Mouse (Mus musculus) mouse trophoblast stem cell (cell line): ENCODE results near the gene Stim1.
"Not testable (repeated sequence)": the region's sequence is repeated elsewhere in the genome, so short reads cannot be mapped to it uniquely, and the experiment has no call there.

ENCODE experiments used
- in situ Hi-C, 2 experiments: fragments of 300-500 bp; cut with MseI, MboI; formaldehyde crosslinking; loops; 2 replicates in 1 of 2; 3 replicates in 1 of 2; pipeline ENCODE4 v1.15.1; 2025

The Stim1 gene

DNA sequence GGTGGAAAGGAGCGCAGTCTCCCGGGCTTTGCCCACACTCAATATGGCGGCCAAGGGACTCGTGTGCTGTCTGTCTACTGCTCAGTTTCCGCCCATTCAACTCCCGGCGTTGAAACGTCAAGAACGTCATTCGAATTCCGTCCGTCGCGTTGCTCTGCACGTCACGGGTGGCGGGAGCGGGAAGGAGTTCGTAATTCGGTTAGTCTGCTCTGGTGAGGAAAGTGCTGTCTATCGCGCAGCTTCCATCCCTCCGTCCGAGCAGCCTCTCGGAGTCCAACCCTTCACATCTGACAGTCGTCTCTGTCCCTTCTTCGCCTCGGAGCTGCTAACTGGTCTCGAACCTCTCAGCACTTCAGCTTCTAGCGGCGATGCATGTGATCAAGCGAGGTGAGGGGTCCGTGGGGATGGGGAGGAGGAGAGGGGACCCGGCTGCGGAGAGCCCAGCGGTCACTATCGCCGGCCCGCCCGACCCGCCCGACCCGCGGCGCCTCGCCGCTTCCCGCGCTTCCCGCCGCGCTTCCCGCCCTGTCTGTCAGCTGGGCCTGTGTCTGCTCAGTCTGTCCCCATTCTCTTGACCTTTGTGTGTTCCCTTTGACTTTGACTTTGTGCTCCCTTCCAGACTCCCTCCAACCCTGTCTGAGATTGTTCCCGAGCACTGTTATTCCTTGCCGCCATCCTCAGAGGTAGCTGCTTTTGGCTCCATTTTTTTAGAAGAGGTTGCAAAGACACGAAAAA is 174.2 kb downstream of the Stim1 start, which contains the start of gene Rrm1:
Rrm1 (plus strand) TSS at position 39 of the 735 bp plus-strand sequence.
- in situ Hi-C loops: no loop called here

DNA sequence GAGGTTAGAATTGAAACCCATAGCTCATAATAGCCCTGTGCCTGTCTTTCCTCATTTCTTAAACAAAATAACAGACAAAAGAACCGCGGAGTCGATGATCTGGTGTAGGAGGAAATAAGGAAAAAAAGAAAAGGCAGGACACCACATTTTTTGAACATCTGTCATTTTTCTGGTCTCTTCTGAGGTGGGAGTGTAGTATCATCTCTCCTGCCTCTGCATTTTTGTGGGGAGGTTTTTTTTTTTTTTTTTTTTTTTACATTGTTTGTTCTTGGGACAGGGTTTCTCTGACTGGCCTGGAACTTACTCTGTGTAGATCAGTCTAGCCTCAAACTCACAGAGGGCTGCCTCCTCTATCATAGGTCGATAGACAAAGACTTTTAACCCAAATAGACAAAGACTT is 174.8 kb downstream of the Stim1 start:
- in situ Hi-C loops: no loop called here

DNA sequence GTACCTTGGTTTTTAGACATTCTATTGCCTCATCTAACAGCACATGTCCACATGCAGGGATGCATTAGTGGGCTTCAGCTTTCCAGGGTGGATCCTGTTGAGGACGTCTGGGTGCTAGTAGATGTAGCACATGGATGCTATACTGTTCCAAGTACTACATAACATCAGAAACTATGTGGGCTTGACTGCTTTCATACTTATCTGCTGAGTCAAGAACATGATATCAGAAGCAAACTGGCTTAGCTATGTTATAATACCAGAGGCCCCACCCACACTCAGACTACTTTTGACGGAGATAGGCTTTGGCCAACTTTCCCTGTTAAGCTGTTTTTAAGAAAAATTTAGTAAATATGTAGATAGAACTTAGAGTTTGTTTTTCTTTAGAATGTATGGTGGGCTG is 176.7 kb downstream of the Stim1 start:
- in situ Hi-C loops: no loop called here

DNA sequence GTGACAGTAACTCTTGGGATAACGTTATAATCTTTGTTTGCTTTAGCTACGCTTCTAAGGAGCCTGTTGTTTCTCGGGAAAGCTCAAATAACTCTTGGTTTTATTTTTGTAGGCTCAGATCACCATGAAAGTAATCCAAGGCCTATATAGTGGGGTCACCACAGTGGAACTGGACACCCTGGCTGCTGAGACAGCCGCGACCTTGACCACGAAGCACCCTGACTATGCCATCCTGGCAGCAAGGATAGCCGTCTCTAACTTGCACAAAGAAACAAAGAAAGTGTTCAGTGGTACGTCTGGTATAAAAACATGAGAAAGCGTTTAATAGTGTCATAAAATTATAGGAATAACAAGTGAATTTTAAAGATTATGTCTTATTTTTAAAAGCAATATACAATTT is 178.8 kb downstream of the Stim1 start:
- in situ Hi-C loops: no loop called here

DNA sequence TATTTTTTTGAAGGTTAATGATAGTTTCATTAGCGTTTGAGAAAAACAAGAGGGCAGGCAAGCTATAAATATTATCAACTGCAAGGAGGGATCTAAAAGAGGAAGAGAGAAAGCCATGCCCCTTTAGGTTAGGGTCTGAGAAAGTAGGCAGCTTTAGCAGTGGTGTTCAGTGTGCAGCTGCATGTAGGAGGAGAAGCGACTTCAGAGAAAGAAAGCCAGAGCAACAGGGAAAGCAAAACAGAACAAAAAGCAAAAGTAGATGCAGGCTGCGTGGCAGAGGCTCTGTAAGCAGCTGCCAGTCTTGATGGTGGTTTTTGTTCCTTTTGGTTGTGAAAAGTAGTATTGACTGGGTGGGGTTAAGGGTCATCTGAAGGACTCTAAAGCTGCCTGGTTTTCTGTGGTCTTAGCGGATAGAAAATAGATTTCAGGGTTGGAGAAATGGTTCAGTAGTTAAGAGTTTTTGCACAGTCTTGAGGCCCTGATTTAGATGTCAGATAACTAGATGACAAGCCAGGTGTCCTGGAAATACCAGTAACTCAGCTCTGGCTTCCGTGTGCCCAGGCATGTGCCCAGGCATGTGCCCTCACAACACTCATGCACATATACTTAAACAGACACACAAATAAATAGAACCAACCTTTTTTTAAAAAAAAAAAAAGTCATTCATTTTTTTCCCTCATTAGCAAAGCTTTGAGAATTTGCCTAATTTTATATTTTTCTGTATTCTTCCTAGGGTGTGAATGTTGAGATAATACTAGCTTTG is 191.2 kb downstream of the Stim1 start:
- in situ Hi-C loops: no loop called here

DNA sequence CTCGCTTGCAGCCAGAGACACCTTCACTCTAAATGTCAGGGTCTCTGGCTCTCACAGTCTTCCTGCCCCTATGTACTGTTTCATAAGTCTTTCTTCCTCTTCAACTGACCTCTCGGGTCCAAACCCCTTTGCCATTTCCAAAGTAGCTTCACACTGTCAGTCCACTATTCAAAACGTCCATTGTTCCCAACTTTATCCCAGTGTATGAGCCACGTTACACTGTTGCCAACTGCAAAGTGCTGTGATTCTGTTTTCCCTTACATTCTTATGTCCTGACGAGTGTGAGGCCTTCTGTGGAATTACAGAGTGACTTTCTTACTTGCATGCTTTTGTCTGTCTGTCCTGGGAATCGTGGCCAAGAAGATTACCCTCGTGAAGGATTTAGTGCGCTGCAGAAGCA is 200.0 kb downstream of the Stim1 start:
- in situ Hi-C loops: no loop called here

DNA sequence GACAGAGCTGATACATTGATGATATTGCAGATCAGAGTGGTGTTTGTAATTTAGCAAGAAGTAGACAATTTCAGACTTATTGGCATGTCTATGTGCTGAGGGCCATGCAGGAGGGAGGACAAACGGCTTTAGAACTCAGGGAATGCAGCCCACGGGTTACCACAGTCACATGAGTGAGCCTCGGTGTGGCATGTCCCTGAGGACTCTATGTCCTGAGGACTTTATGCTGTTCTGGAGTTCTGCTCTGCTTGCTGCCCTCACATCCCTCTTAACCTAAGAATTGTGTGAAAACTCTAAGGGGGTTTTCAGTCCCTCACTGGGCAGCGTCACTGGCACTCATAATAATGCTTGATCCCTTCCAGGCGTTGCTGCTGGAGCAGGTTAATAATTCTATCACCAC is 205.1 kb downstream of the Stim1 start:
- in situ Hi-C loops: no loop called here

DNA sequence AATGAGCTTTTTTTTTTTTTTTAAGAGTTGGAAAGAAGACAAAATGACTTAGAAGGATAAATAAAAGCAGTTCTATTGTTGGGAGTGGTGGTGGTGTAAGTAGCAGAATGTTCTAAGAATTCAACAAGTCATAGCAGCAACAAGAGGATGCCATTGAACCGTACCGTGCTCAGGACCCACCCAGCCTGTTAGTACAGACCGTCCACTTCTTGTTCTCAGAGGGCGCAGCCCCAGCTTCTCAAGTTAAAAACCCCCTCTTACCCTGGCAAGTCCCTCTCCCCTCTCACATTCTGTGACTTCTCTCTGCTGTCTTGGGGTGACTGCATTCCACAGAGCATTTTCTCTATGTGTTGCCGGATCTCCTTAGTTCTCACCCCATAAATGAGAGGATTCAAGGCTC is 209.0 kb downstream of the Stim1 start:
- in situ Hi-C loops: no loop called here

DNA sequence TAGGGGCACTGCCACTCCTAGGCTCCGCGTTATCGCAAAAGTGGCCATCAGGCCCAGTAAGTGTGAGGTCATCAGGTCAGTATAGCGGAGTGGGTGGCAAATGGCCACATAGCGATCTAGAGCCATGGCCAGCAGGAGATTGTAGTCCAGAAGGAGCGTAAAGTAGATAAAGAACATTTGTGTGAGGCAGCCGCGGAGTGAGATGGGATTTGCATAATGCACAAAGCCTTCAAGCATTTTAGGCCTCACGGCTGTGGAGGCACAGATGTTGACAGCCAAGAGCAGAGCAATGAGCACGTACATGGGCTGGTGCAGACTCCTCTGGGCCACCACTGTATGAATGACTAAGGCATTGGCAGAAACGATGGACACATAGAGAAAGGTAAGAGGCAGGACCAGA is 209.8 kb downstream of the Stim1 start:
- in situ Hi-C loops: no loop called here

DNA sequence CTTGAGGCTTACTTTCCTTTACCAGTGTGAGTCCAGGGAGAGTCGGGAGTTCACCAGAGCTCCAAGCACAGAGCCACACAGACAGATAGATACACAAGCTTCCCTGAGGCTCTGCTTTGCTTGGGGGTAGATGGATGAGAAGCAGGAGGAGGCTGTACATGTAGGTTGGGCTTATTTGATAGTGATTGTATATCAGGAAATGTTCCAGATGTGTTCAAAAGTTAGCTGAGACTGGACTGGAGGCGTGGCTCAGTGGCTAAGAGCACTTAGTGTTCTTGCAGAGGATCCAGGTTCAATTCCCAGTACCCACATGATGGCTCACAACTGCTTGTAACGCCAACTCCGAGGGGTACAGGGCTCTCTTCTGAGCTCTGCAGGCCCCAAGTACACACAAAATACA is 210.8 kb downstream of the Stim1 start:
- in situ Hi-C loops: no loop called here

DNA sequence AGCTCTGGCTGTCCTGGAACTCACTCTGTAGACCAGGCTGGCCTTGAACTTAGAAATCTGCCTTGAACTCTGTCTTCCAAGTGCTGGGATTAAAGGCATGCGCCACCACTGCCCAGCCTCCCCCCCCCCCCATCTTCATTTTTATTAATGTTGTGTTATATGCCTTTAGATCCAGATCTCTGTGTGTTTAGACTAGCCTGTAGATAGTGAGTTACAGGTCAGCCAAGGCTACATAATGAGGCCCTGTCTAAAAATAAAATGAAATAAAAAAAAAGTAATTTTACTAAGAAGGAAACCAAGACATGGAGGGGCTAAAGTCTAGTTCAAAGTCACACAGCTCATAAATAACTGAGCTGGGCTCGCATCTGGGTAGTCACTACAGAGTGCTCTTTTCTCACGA is 211.3 kb downstream of the Stim1 start:
- in situ Hi-C loops: no loop called here

DNA sequence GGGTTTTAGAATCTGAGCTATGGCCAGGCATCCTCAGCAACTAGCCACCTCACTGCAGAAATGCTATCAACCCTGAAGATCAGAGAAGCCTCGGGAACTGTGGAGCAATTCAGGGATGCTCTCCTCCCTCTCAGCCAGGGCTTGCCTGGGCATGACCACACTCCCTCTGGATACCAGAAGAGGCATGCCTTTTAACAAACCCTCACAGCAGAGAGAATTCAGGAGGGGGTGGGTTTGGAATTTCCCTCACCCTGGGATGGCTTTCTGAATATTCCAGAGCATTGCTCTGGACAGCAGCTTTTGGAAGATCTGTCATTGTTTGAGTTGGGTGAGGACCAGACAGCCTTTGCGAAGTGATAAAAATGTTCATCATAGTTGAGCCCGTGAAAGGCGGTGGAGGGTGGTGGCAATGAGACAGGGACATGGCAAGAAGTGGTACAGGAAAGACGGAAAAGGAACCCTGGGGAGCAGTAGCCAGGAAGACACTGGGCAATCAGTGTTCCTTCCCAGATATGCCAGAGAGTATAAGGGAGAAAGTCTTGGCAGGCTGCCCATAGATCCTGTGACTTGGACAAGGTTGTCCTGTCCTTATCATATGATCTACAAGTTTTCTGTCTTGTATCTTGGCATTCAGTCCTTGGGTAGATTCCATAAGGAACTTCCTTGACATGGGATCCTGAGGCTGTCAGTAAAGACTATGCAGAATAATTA is 211.9 kb downstream of the Stim1 start:
- in situ Hi-C loops: no loop called here

DNA sequence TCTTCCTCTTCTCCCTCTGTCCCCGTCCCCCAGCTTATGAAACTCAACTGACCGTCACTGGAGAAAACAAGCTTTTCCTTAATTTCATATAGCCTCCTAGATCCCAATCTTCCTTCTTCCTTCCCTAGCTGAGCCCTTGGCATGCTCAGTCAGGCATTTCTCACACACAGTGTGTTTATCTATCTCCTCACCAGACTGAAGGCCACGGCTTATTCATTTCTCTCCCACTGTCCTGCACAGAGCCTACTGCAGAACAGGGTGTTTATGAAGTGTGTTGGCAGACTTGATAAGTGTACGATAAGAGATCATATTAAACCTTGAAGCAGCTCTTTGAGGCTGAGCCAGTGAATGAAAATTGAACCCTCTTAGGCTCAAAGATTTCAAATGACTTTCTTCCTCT is 213.2 kb downstream of the Stim1 start:
- in situ Hi-C loops: no loop called here

DNA sequence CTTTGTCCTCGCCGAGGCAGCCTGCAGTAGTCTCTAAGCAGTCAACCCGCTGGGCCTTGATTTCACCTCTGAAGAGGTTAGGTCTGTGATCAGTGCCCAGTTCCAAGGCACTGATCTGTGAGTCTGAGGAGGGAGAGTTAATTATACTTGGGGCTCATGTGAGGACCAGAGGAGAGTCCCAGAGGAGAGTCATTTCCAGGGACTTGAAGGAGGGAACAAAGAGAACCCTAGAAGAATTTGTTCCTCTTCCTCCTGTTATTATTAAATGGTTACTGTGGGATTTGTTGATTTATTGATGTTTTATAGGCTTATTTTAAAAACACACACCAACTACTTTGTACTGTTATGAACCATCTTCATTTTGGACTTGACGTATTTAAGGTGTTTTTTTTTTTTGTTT is 214.0 kb downstream of the Stim1 start, which contains the start of gene Olfr543:
Olfr543 (minus strand) TSS at position 101 of the 400 bp plus-strand sequence.
- in situ Hi-C loops: no loop called here

DNA sequence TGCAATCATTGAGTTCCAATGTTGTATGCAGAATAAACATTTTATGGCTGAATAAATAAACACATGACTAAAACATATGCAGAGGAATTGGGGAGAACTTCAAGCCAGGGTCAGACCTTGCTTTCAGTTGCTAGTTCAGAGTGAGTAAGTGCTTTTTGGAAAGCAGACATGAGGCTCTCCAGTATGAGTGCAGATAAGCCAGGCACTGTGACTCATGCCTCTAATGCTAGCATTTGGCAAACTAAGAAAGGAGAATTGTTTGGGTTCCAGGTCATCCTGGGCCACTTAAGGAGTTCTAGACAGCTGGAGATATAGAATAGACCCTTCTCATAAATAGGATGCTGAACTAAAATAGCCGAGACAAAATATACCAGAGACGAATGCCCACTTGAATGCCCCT is 216.1 kb downstream of the Stim1 start:
- in situ Hi-C loops: no loop called here

DNA sequence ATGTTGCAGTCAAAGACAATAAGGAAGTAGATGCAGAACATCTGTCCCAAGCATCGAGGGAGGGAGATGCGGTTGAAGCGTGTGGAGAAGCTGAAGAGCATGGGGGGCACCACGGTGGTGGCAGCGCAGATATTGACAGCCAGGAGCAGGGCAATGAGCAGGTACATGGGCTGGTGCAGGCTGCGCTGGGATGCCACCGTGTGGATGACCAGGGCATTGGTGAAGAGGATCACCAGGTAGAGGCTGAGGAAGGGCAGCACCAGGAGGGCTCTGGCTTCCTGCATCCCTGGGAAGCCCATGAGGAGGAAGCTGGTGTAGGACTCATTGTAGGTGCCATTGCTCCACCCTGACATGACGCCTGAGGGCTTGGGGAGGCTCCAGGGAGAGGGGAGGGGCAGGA is 217.2 kb downstream of the Stim1 start:
- in situ Hi-C loops: not testable (repeated sequence)

DNA sequence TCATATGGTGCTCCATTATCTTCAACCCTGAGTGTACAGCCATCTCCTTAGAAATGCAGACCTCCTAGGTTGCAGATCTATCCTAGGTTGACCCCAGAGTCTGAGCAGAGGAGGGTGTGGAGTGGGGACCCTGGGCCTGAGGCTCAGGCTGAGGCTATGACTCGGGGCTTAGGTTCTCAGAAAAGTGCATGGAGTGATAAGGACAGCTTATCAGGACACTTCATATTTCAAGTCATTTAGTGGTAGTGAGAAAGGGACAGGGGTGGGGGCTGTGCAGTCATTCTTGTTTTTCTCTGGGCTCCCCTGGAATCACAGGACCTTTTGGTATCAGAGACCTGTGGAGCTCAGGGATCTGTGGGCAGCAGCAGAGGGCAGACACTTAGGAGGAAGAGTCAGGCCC is 218.5 kb downstream of the Stim1 start:
- in situ Hi-C loops: no loop called here
